ENCODE assay signal across 25 mouse cellular contexts in the genomic region with DNA sequence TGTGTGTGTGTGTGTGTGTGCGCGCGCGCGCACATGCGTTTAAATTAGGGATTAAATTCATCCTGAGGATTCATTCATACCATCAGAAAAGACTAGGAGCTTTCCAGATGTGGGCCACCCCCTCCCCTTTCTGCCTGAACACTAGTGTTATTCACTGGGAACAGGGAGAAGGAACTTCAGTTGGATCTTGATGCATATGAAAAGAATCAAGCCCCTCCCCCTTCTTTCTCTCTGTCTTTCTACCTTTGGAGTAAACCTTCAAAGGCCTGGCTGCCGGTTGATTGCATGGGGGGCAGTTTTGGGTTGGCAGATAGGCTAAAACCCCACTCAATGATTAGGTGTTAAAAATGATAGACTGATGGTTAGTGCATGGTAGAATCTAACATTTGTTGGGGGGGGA. TPM values are rescaled to one million over a fixed set of nuclear protein-coding genes. Genes with fewer than 3 reads are reported as not detected.
DNase-seq lines count a peak whose midpoint lies in the region; ATAC-seq and TF ChIP-seq lines count a peak whose summit lies in the region.
"Had no signal": no experiment of that assay in that cellular context is flagged by ENCODE, and none has a peak within 500 bp of the region (broad histone marks: within the 10 kb centered on the region; RNA-seq: fewer than 3 reads in every experiment).

No protein-coding gene starts in this region.

- H3K27ac ChIP-seq in hindbrain, embryonic 14.5 days, result no peak overlapping the region
- H3K27ac ChIP-seq in hindbrain, embryonic 10.5 days, result no peak overlapping the region
- no peak overlapping the region for H3K27ac ChIP-seq in hindbrain, postnatal 0 days
- H3K27ac ChIP-seq in midbrain, embryonic 16.5 days (ENCODE audit: low read length), result no peak overlapping the region
- H3K27ac ChIP-seq in limb, embryonic 10.5 days, result no peak overlapping the region
- H3K27ac ChIP-seq: embryonic facial prominence, embryonic 13.5 days; heart, embryonic 13.5 days; kidney, embryonic 15.5 days; limb, embryonic 15.5 days; liver, embryonic 15.5 days; neural tube, embryonic 12.5 days had no signal

- DNase-seq in embryo, embryonic 10.5 days (ENCODE audit: low spot score), result peak; percentile 14
- no peak for DNase-seq in embryo, embryonic 9.5 days (ENCODE audit: extremely low spot score)
- no peak for DNase-seq in hindbrain, embryonic 14.5 days (ENCODE audit: low spot score)
- DNase-seq in hindbrain, embryonic 10.5 days (ENCODE audit: low spot score), result no peak
- no peak for DNase-seq in hindbrain, postnatal 0 days (ENCODE audit: low spot score)
- DNase-seq in limb, embryonic 10.5 days (ENCODE audit: low spot score), result no peak
- no peak for DNase-seq in left cerebral cortex, adult 9 months (ENCODE audit: low spot score in 2 of 2)
- DNase-seq: adrenal gland, postnatal 36 days; cerebellum, adult 11-12 months; cerebellum, postnatal 25 days; heart, postnatal 36 days; thymus, postnatal 36 days had no signal

- peak overlapping the region; percentile 54 for H3K4me3 ChIP-seq in hindbrain, embryonic 14.5 days (replicated peaks; ENCODE audit: low read length)
- H3K4me3 ChIP-seq in hindbrain, embryonic 10.5 days, result no peak overlapping the region
- H3K4me3 ChIP-seq in hindbrain, postnatal 0 days (ENCODE audit: low read length), result peak overlapping the region; percentile 57; the same call in 1 of the 2 replicates
- peak overlapping the region; percentile 58 for H3K4me3 ChIP-seq in midbrain, embryonic 16.5 days (ENCODE audit: low read depth, low read length)
- no peak overlapping the region for H3K4me3 ChIP-seq in limb, embryonic 10.5 days
- H3K4me3 ChIP-seq: embryonic facial prominence, embryonic 13.5 days; heart, embryonic 13.5 days; limb, embryonic 15.5 days; liver, embryonic 15.5 days; neural tube, embryonic 12.5 days had no signal

- H3K9me3 ChIP-seq in hindbrain, embryonic 14.5 days (ENCODE audit: control insufficient read depth, low read length), result no peaks in the 10 kb centered on the region
- no peaks in the 10 kb centered on the region for H3K9me3 ChIP-seq in hindbrain, embryonic 10.5 days
- H3K9me3 ChIP-seq in hindbrain, postnatal 0 days (ENCODE audit: low read length), result no peaks in the 10 kb centered on the region
- no peaks in the 10 kb centered on the region for H3K9me3 ChIP-seq in midbrain, embryonic 16.5 days (replicated peaks; ENCODE audit: control insufficient read depth, low read length, poor library complexity, severe bottlenecking)
- H3K9me3 ChIP-seq in limb, embryonic 10.5 days (replicated peaks), result no peaks in the 10 kb centered on the region
- H3K9me3 ChIP-seq: embryonic facial prominence, embryonic 13.5 days; heart, embryonic 13.5 days; kidney, embryonic 15.5 days; limb, embryonic 15.5 days; liver, embryonic 15.5 days; neural tube, embryonic 12.5 days had no signal

- no peak overlapping the region for H3K9ac ChIP-seq in hindbrain, embryonic 14.5 days
- H3K9ac ChIP-seq in hindbrain, postnatal 0 days (replicated peaks; ENCODE audit: low read length), result no peak overlapping the region
- H3K9ac ChIP-seq in midbrain, embryonic 16.5 days (ENCODE audit: low read depth, low read length), result no peak overlapping the region
- H3K9ac ChIP-seq: embryonic facial prominence, embryonic 13.5 days; heart, embryonic 13.5 days; kidney, embryonic 15.5 days; limb, embryonic 15.5 days; liver, embryonic 15.5 days; neural tube, embryonic 12.5 days had no signal

- peaks cover 4% of the 10 kb centered on the region; the same call in 1 of the 2 replicates for H3K4me1 ChIP-seq in hindbrain, embryonic 14.5 days (replicated peaks; ENCODE audit: control insufficient read depth, insufficient read depth, low read length)
- H3K4me1 ChIP-seq in hindbrain, embryonic 10.5 days (replicated peaks), result peaks cover 26% of the 10 kb centered on the region
- peaks cover 3% of the 10 kb centered on the region; the same call in 1 of the 2 replicates for H3K4me1 ChIP-seq in hindbrain, postnatal 0 days (ENCODE audit: insufficient read depth, low read length)
- peaks cover 8% of the 10 kb centered on the region; the same call in 1 of the 2 replicates for H3K4me1 ChIP-seq in midbrain, embryonic 16.5 days (ENCODE audit: control insufficient read depth, insufficient read depth, low read length)
- peaks cover 12% of the 10 kb centered on the region for H3K4me1 ChIP-seq in limb, embryonic 10.5 days
- H3K4me1 ChIP-seq: liver, embryonic 15.5 days had no signal

- no peak for ATAC-seq in hindbrain, embryonic 14.5 days (ENCODE audit: low FRiP score)
- no peak for ATAC-seq in hindbrain, postnatal 0 days
- no peak for ATAC-seq in midbrain, embryonic 16.5 days
- ATAC-seq: CD4-positive, CD25-positive, alpha-beta regulatory T cell, adult 4 months; intestine, embryonic 16.5 days had no signal

- H3K36me3 ChIP-seq in hindbrain, embryonic 14.5 days (replicated peaks; ENCODE audit: control insufficient read depth, insufficient read depth), result no peaks in the 10 kb centered on the region
- H3K36me3 ChIP-seq in hindbrain, embryonic 10.5 days, result no peaks in the 10 kb centered on the region
- no peaks in the 10 kb centered on the region for H3K36me3 ChIP-seq in hindbrain, postnatal 0 days (ENCODE audit: insufficient read depth, low read length)
- no peaks in the 10 kb centered on the region for H3K36me3 ChIP-seq in midbrain, embryonic 16.5 days (ENCODE audit: control insufficient read depth, insufficient read depth, low read length)
- no peaks in the 10 kb centered on the region for H3K36me3 ChIP-seq in limb, embryonic 10.5 days
- H3K36me3 ChIP-seq: embryonic facial prominence, embryonic 13.5 days; G1E; heart, embryonic 13.5 days; kidney, embryonic 15.5 days; limb, embryonic 15.5 days; liver, embryonic 15.5 days; neural tube, embryonic 12.5 days had no signal

- peaks cover 26% of the 10 kb centered on the region for H3K27me3 ChIP-seq in hindbrain, embryonic 14.5 days (ENCODE audit: control insufficient read depth, insufficient read depth, low read length)
- H3K27me3 ChIP-seq in hindbrain, embryonic 10.5 days (ENCODE audit: insufficient read depth, poor library complexity, severe bottlenecking), result peaks cover 48% of the 10 kb centered on the region
- H3K27me3 ChIP-seq in hindbrain, postnatal 0 days (ENCODE audit: insufficient read depth, low read length), result no peaks in the 10 kb centered on the region
- H3K27me3 ChIP-seq in midbrain, embryonic 16.5 days (ENCODE audit: control insufficient read depth, insufficient read depth, low read depth, low read length), result peaks cover 5% of the 10 kb centered on the region
- H3K27me3 ChIP-seq in limb, embryonic 10.5 days (ENCODE audit: low read depth, poor library complexity, severe bottlenecking), result peaks cover 60% of the 10 kb centered on the region

- peak overlapping the region; percentile 94 for H3K4me2 ChIP-seq in hindbrain, embryonic 14.5 days (replicated peaks)
- H3K4me2 ChIP-seq in hindbrain, postnatal 0 days (ENCODE audit: low read depth, low read length), result peak overlapping the region; percentile 87
- peak overlapping the region; percentile 62 for H3K4me2 ChIP-seq in midbrain, embryonic 16.5 days (ENCODE audit: low read length)
- H3K4me2 ChIP-seq: embryonic facial prominence, embryonic 13.5 days; heart, embryonic 13.5 days; liver, embryonic 15.5 days had no signal

- no peak for TF ChIP-seq CTCF in hindbrain, postnatal 0 days (IDR thresholded peaks at IDR 0.05; ENCODE audit: low read depth)

- 62% methylated on average over 7 of the region's 7 CpGs for WGBS in hindbrain, embryonic 14.5 days
- WGBS in hindbrain, embryonic 10.5 days, result 63% methylated on average over 7 of the region's 7 CpGs
- whole genome bisulfite sequencing in hindbrain, postnatal 0 days, result 62% methylated on average over 7 of the region's 7 CpGs
- 42% methylated on average over 7 of the region's 7 CpGs for WGBS in midbrain, embryonic 16.5 days
- WGBS in limb, embryonic 10.5 days, result 69% methylated on average over 7 of the region's 7 CpGs

RNA-seq across cellular contexts. Expression of gene Plpp4, which starts 1.5 kb away (rescaled TPM):
- polyA plus RNA-seq in hindbrain, embryonic 14.5 days (2014; fragmentation: Nextera tagmentation; extraction: Ambion mirVana), result 12.4 and 13.3 TPM in 2 replicates
- 1.4 and 1.6 TPM in 2 replicates for polyA plus RNA-seq in hindbrain, embryonic 10.5 days (2016; fragmentation: Nextera tagmentation; extraction: Ambion mirVana)
- 22.6 and 22.7 TPM in 2 replicates for total RNA-seq in hindbrain, postnatal 0 days (2014; rRNA removed)
- 14.4 and 16.0 TPM in 2 replicates for polyA plus RNA-seq in hindbrain, postnatal 0 days (2015; fragmentation: Nextera tagmentation; extraction: Ambion mirVana)
- polyA plus RNA-seq in midbrain, embryonic 16.5 days (2015; fragmentation: Nextera tagmentation; extraction: Ambion mirVana), result 11.6 and 11.9 TPM in 2 replicates
- not detected in 2 replicates for polyA plus RNA-seq in limb, embryonic 10.5 days (2016; fragmentation: Nextera tagmentation; extraction: Ambion mirVana)
- total RNA-seq: adrenal gland, postnatal 36 days; G1E; gastrocnemius, adult 18-20 months; heart, postnatal 36 days; monocyte, adult 5-6 weeks had no signal
- polyA plus RNA-seq: CD4-positive, CD25-positive, alpha-beta regulatory T cell, adult 4 months; G1E; gonadal fat pad, adult 2 months; liver, embryonic 15.5 days had no signal

Comparison
In these comparisons a context has a peak if more than half of its experiments do, and no peak if none do; other contexts are left out.
1. H3K4me3 ChIP-seq: peak in hindbrain, embryonic 14.5 days (single experiment), hindbrain, postnatal 0 days (single experiment) and midbrain, embryonic 16.5 days (single experiment); none in hindbrain, embryonic 10.5 days (single experiment) and limb, embryonic 10.5 days (single experiment).
2. Peak in every context shown above with its lines, with median percentiles within 50 percentile points of each other: H3K4me2 ChIP-seq.